Mouse (Mus musculus): ENCODE results near the gene Pak4.
"Not testable (repeated sequence)": the region's sequence is repeated elsewhere in the genome, so short reads cannot be mapped to it uniquely, and the experiment has no call there.

Gene Pak4

DNA sequence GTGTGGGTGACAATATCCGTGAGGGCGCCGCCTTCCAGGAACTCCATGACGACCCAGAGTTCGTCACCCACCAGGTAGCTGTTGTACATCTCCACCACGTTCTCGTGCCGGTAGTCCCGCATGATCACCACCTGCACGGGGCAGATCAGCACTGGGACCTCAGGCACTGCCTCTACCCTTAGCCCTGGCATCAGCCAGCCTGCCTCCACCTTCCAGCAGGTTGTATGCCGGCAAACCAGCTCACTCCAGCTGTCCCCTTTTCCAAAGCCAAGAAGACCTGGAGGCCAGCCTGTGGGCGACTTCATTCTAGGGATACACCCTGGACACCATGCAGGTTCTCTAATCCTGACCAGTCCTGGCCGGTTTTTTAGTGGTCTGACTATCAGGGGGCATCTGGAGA lies 35.0 kb downstream of the Pak4 start:
- no peak for DNase-seq (ENCODE audit: extremely low read depth, low read depth)

GRCm38 (mm10) chr7:28562371-28562770 lies 35.6 kb downstream of the Pak4 start:
- DNase-seq (ENCODE audit: extremely low read depth, low read depth): no peak

DNA sequence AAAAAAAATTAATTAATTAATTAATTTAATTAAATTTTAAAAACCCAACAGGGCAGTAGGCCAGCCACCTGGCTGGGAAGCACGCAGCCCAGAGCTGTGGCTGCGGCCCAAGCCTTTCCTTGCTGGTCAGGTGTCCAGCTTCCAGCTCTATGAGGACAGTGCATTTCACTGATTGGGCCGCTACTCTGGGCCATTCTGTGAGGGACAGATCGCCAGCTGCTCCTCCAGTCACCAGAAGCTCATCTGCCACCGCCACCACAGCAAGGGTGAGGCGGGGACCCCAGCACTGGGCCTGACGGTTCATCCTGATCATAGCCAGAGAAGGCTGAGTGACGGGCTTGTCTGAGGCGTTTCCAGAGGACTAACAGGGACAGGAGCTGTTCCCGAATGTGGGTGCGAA lies 36.0 kb downstream of the Pak4 start:
- no peak for DNase-seq (ENCODE audit: extremely low read depth, low read depth)

DNA sequence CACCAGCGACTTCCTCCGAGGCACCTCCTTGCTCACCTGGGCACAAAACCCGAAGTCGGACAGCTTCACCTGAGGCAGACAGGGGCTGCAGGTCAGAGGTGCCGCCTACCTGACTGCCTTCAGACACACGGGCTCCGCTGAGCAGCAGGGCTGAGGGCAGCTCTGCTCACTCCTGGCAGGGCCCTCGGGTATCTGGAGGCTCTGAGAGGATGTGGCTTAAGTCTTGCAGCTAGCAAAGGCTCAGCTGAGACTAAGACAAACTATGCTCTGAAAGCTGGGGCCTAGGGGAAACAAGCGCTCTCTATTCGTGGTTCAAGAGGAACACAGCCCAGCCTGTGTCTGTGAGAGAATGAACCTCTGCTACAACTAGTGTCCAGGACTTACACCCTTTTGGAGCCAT lies 37.1 kb downstream of the Pak4 start:
- DNase-seq (ENCODE audit: extremely low read depth, low read depth): no peak

DNA sequence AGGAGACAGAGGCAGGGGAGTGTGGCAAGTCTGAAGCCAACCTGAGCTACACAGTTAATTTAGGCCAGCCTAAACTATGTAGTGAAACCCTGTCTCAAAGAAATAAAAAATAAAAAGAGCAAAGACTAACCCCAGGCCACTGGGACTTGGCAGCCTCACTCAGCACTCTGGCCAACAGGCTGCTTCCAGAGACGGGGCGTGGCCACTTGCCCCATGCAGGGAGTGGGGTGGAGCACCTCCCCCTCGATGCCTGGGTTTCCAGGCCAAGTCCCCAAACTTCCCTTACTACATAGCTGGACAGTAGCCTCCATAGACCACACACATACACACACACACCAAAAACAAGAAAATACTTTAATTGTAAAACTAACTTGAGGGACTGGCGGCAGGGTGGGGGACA lies 39.5 kb downstream of the Pak4 start:
- no peak for DNase-seq (ENCODE audit: extremely low read depth, low read depth)

GRCm38 (mm10) chr7:28557708-28558107 lies 40.3 kb downstream of the Pak4 start:
- DNase-seq (ENCODE audit: extremely low read depth, low read depth): no peak

DNA sequence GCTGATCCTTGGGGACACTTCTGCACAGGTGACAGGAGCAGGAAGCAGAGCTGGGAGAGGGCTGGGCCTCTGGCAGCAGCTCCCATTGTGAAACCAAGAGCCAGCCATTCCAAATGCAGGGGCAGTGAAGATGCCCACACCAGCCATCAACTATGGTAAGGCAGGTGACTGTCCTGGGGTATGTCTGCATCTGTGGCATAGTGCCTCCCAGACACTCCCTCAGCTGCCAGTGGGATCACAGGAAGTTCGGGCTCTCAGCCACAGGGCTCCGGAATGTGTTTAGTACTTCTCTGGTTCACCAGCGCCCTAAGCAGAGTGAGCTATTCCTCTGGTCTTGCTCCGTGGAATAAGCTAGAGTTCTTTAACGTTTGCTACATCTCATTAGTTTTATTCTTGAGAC lies 40.9 kb downstream of the Pak4 start:
- DNase-seq (ENCODE audit: extremely low read depth, low read depth): no peak

DNA sequence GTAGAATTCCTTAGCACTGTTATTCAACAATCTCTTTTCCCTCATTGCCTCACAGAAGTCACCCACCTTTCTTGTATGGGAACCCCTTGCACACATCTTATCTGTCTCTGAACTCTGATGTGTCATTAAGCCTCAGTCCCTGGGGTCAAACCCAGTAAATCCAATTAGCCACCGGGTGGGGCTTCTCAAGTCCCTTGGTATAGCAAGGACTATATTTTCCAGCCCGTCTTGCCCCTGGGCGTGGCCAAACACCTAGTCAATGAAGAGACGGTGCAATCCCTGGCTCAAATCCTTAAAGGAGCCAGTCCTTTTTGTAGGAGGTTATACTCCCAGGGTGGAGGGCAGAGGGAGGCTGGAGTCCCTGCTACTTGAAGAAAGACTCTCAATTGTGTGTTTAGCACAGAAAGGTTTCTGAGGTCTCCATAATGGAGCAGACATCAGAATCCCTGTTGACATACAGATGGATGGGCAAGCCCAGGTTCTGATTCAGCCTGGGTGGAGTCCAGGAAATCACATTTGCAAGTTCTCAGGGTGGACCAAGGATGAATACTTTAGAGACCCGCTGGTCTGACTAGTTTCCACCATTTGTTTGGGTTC lies 41.9 kb downstream of the Pak4 start:
- no peak for DNase-seq (ENCODE audit: extremely low read depth, low read depth)

DNA sequence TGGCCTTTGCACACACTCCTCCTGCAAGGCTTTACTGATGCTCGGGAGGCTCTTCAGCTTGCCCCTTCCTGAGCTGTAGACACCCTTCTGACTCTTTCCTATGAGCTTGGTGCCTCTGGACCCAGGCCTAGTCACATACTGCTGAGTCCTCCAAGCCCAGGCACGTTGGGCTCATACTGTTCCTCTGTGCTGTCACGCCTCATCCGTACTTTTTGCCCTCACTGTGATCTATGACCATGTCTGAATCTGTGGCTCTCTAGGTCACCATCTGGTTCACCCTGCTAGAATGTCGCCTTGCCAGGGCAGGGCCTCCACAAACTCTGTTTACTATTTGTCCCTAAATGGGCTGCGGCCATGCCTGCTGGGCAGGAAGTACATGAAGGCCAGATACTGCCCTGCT lies 44.9 kb downstream of the Pak4 start:
- no peak for DNase-seq (ENCODE audit: extremely low read depth, low read depth)

- DNase-seq (ENCODE audit: extremely low read depth, low read depth): peak; percentile 15
Observed at GRCm38 (mm10) chr7:28547628-28548027, 50.4 kb downstream of the Pak4 start.

GRCm38 (mm10) chr7:28547154-28547553 lies 50.8 kb downstream of the Pak4 start, which contains the start of gene Nccrp1:
Nccrp1 (minus strand) TSS chr7:28547254.
- no peak for DNase-seq (ENCODE audit: extremely low read depth, low read depth)

DNA sequence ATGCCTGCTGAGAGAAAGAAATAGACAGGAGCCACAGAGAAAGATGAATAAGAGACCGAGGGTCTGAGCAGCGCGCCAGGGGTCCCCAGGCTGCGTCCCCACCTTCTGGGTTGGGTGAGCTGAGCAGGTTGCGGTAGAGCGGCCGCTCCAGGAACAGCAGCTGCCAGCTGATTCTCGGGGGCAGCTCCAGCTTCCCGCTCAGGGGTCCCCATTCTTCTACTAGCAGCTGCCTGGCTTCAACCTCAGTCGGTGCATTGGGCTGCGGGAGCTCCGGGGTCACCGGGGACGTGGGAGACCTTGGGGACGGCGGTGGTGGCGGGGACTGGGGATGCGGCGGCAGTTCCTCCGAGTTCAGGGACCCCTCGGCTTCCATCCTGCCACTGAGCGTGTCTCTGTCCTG lies 51.3 kb downstream of the Pak4 start:
- DNase-seq (ENCODE audit: extremely low read depth, low read depth): no peak

DNA sequence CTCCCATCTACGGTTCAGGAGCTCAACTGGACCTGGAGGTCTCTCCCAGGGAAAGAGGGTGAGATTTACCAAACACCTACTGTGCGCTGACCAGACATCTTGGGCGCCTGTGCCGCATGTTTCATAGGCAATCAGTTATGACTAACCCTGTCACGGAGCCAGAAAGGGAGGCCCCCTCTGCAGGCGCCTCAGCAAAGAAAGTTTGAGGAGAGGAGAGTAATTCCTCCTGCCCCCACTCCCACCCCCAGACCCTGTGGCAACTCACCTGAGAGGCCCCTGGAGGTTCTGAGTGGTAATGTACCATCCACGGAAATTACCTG lies 52.1 kb downstream of the Pak4 start:
- no peak for DNase-seq (ENCODE audit: extremely low read depth, low read depth)

DNA sequence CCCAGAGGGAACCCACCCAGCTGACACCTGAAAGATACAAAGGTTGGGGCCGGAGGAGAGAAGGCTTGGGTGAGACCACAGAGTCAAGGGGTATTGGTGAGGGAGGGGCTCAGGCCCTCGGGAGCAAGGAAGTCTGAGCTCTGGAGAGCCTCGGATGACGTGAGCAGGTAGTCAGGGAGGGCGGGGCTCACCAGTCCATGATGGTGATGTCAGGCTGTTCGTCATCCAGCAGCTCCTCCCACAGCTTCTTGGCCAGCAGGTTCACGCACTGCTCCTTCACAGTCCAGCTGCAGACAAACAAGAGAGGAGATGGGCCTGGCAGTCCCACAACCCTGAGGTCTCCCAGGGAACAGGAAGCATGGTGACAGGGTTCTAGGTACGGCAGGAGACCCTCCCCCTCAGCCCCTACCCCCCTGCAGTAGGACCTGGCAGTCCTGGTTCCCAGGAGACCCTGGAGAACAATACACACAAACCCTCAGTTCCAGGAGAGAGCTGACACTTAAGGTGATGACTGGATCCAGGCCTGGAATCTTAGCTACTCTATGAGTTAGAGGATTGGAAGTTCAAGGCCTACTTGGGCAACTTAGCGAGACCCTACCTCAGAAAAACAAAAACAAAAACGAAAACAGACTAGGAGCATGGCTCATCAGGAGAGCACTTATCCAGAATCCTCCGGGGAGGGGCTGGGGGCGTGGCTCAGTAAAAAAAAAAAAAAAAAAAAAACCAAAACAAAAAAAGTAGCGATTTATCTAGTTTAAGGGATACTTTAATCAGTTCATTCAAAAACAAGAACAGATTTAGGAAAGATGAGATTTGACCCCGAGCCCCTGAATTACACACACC lies 52.7 kb downstream of the Pak4 start:
- no peak for DNase-seq (ENCODE audit: extremely low read depth, low read depth)

GRCm38 (mm10) chr7:28544051-28544601 lies 53.9 kb downstream of the Pak4 start:
- DNase-seq (ENCODE audit: extremely low read depth, low read depth): no peak

GRCm38 (mm10) chr7:28540526-28540925 lies 57.5 kb downstream of the Pak4 start, which contains the start of gene Sycn:
Sycn (plus strand) TSS chr7:28540885.
- no peak for DNase-seq (ENCODE audit: extremely low read depth, low read depth)

DNA sequence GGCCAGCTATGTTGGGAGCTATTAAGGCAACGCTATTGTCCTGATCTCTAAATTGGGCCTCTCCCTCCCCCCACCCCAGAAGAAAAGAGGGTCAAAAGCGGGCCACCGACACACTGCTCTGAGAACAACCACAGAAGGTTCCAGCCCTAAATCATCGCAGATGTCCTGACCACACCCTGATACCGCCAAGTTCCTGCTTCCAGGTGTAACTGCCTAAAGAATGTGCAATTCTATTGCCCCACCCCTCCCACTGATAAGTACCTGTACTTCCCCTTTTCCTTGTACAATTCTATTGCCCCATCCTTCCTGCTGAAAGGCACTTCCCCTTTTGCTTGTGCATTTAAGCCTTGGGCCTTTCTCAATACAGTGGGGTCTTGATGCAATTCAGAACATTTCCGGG lies 59.1 kb downstream of the Pak4 start:
- DNase-seq (ENCODE audit: extremely low read depth, low read depth): peak; percentile 61

GRCm38 (mm10) chr7:28532005-28532404 lies 66.0 kb downstream of the Pak4 start:
- DNase-seq (ENCODE audit: extremely low read depth, low read depth): no peak

GRCm38 (mm10) chr7:28527922-28528719 lies 69.9 kb downstream of the Pak4 start:
- peak; percentile 28 for DNase-seq (ENCODE audit: extremely low read depth, low read depth)

- DNase-seq (ENCODE audit: extremely low read depth, low read depth): not testable (repeated sequence)
Observed at GRCm38 (mm10) chr7:28522536-28522935, 75.4 kb downstream of the Pak4 start, which contains the start of gene Ifnl3. Ifnl3 (plus strand) TSS chr7:28522836.

GRCm38 (mm10) chr7:28511441-28511840 lies 86.5 kb downstream of the Pak4 start:
- DNase-seq (ENCODE audit: extremely low read depth, low read depth): no peak

All from MEL-GATA-1-ER (cell line).